Mouse (Mus musculus): ENCODE results near the gene Lemd1. TPM values are rescaled to one million over a fixed set of nuclear protein-coding genes. Genes with fewer than 3 reads are reported as not detected.

Lemd1 gene
- polyA plus RNA-seq, 1 experiment from 2014 or later = 0.27 TPM

GRCm38 (mm10) chr1:132200562-132201510 is 9.6 kb downstream of the Lemd1 start:
- WGBS = 29% methylated on average over 11 of the region's 11 CpGs
- no peaks in the 10 kb centered on the region for H3K9me3 ChIP-seq (ENCODE audit: control insufficient read depth, low read length)
- peak overlapping the region; percentile 28 for H3K4me2 ChIP-seq
- ATAC-seq (replicated peaks; ENCODE audit: low FRiP score) (no peak), DNase-seq (ENCODE audit: low spot score) (peak; percentile 30)
- H3K9ac ChIP-seq (ENCODE audit: low read depth, low read length) = no peak overlapping the region
- H3K27ac ChIP-seq (ENCODE audit: low read depth, low read length) = no peak overlapping the region
- H3K36me3 ChIP-seq (ENCODE audit: control insufficient read depth, insufficient read depth, low read length) = no peaks in the 10 kb centered on the region
- H3K27me3 ChIP-seq (replicated peaks; ENCODE audit: control insufficient read depth, insufficient read depth, low read length) = peaks cover 56% of the 10 kb centered on the region
- no peak overlapping the region for H3K4me3 ChIP-seq (ENCODE audit: low read depth, low read length)
- H3K4me1 ChIP-seq (replicated peaks; ENCODE audit: control insufficient read depth, insufficient read depth, low read length) = no peaks in the 10 kb centered on the region

GRCm38 (mm10) chr1:132201511-132201860 is 10.3 kb downstream of the Lemd1 start:
- no peaks in the 10 kb centered on the region for H3K9me3 ChIP-seq (ENCODE audit: control insufficient read depth, low read length)
- H3K4me3 ChIP-seq (ENCODE audit: low read depth, low read length) = no peak overlapping the region
- no peak for ATAC-seq (replicated peaks; ENCODE audit: low FRiP score)
- no peaks in the 10 kb centered on the region for H3K4me1 ChIP-seq (replicated peaks; ENCODE audit: control insufficient read depth, insufficient read depth, low read length)
- no peak for DNase-seq (ENCODE audit: low spot score)
- WGBS = 36% methylated on average over 4 of the region's 4 CpGs
- peaks cover 52% of the 10 kb centered on the region for H3K27me3 ChIP-seq (replicated peaks; ENCODE audit: control insufficient read depth, insufficient read depth, low read length)
- no peak overlapping the region for H3K9ac ChIP-seq (ENCODE audit: low read depth, low read length)
- H3K4me2 ChIP-seq = no peak overlapping the region
- H3K27ac ChIP-seq (ENCODE audit: low read depth, low read length) = no peak overlapping the region
- no peaks in the 10 kb centered on the region for H3K36me3 ChIP-seq (ENCODE audit: control insufficient read depth, insufficient read depth, low read length)

- no peak for DNase-seq (ENCODE audit: low spot score)
- Histone ChIP-seq H3K4me2 (no peak overlapping the region), H3K9ac (ENCODE audit: low read depth, low read length) (no peak overlapping the region), H3K4me1 (replicated peaks; ENCODE audit: control insufficient read depth, insufficient read depth, low read length) (no peaks in the 10 kb centered on the region), H3K36me3 (ENCODE audit: control insufficient read depth, insufficient read depth, low read length) (no peaks in the 10 kb centered on the region), H3K4me3 (ENCODE audit: low read depth, low read length) (no peak overlapping the region), H3K27me3 (replicated peaks; ENCODE audit: control insufficient read depth, insufficient read depth, low read length) (peaks cover 47% of the 10 kb centered on the region), H3K9me3 (ENCODE audit: control insufficient read depth, low read length) (no peaks in the 10 kb centered on the region), H3K27ac (ENCODE audit: low read depth, low read length) (no peak overlapping the region)
- no peak for ATAC-seq (replicated peaks; ENCODE audit: low FRiP score)
- 51% methylated on average over 2 of the region's 2 CpGs for WGBS
Measured at GRCm38 (mm10) chr1:132201936-132202335, 10.7 kb downstream of the Lemd1 start.

- Histone ChIP-seq H3K36me3 (ENCODE audit: control insufficient read depth, insufficient read depth, low read length) (no peaks in the 10 kb centered on the region), H3K4me1 (replicated peaks; ENCODE audit: control insufficient read depth, insufficient read depth, low read length) (no peaks in the 10 kb centered on the region), H3K9me3 (ENCODE audit: control insufficient read depth, low read length) (no peaks in the 10 kb centered on the region), H3K4me3 (ENCODE audit: low read depth, low read length) (no peak overlapping the region), H3K27ac (ENCODE audit: low read depth, low read length) (no peak overlapping the region), H3K27me3 (replicated peaks; ENCODE audit: control insufficient read depth, insufficient read depth, low read length) (peaks cover 45% of the 10 kb centered on the region), H3K4me2 (no peak overlapping the region), H3K9ac (ENCODE audit: low read depth, low read length) (no peak overlapping the region)
- DNase-seq (ENCODE audit: low spot score) (no peak), ATAC-seq (replicated peaks; ENCODE audit: low FRiP score) (no peak)
- WGBS = 77% methylated on average over 5 of the region's 5 CpGs
Measured at GRCm38 (mm10) chr1:132202771-132203170, 11.5 kb downstream of the Lemd1 start.

- no peaks in the 10 kb centered on the region for H3K4me1 ChIP-seq (replicated peaks; ENCODE audit: control insufficient read depth, insufficient read depth, low read length)
- H3K36me3 ChIP-seq (ENCODE audit: control insufficient read depth, insufficient read depth, low read length) = no peaks in the 10 kb centered on the region
- no peak overlapping the region for H3K27ac ChIP-seq (ENCODE audit: low read depth, low read length)
- H3K9me3 ChIP-seq (ENCODE audit: control insufficient read depth, low read length) = no peaks in the 10 kb centered on the region
- WGBS = 27% methylated on average over 5 of the region's 5 CpGs
- H3K27me3 ChIP-seq (replicated peaks; ENCODE audit: control insufficient read depth, insufficient read depth, low read length) = peaks cover 31% of the 10 kb centered on the region
- no peak overlapping the region for H3K9ac ChIP-seq (ENCODE audit: low read depth, low read length)
- no peak for DNase-seq (ENCODE audit: low spot score)
- no peak overlapping the region for H3K4me3 ChIP-seq (ENCODE audit: low read depth, low read length)
- no peak overlapping the region for H3K4me2 ChIP-seq
- no peak for ATAC-seq (replicated peaks; ENCODE audit: low FRiP score)
Measured at GRCm38 (mm10) chr1:132205958-132206357, 14.7 kb downstream of the Lemd1 start.

GRCm38 (mm10) chr1:132206828-132207227 is 15.6 kb downstream of the Lemd1 start:
- H3K27ac ChIP-seq (ENCODE audit: low read depth, low read length) = no peak overlapping the region
- no peaks in the 10 kb centered on the region for H3K9me3 ChIP-seq (ENCODE audit: control insufficient read depth, low read length)
- no peak overlapping the region for H3K4me2 ChIP-seq
- ATAC-seq (replicated peaks; ENCODE audit: low FRiP score) (no peak), DNase-seq (ENCODE audit: low spot score) (no peak)
- H3K27me3 ChIP-seq (replicated peaks; ENCODE audit: control insufficient read depth, insufficient read depth, low read length) = peaks cover 34% of the 10 kb centered on the region
- H3K9ac ChIP-seq (ENCODE audit: low read depth, low read length) = no peak overlapping the region
- no peaks in the 10 kb centered on the region for H3K36me3 ChIP-seq (ENCODE audit: control insufficient read depth, insufficient read depth, low read length)
- H3K4me1 ChIP-seq (replicated peaks; ENCODE audit: control insufficient read depth, insufficient read depth, low read length) = 0 out of 2 replicates have a peak, but pooled peaks cover 3% of the 10 kb centered on the region
- H3K4me3 ChIP-seq (ENCODE audit: low read depth, low read length) = no peak overlapping the region
- 68% methylated on average over 3 of the region's 3 CpGs for WGBS

- 20% methylated on average over 4 of the region's 4 CpGs for WGBS
- H3K9ac ChIP-seq (ENCODE audit: low read depth, low read length) = no peak overlapping the region
- no peak overlapping the region for H3K4me2 ChIP-seq
- H3K27me3 ChIP-seq (replicated peaks; ENCODE audit: control insufficient read depth, insufficient read depth, low read length) = peaks cover 30% of the 10 kb centered on the region
- no peak overlapping the region for H3K27ac ChIP-seq (ENCODE audit: low read depth, low read length)
- DNase-seq (ENCODE audit: low spot score) (no peak), ATAC-seq (replicated peaks; ENCODE audit: low FRiP score) (no peak)
- no peak overlapping the region for H3K4me3 ChIP-seq (ENCODE audit: low read depth, low read length)
- no peaks in the 10 kb centered on the region for H3K36me3 ChIP-seq (ENCODE audit: control insufficient read depth, insufficient read depth, low read length)
- H3K9me3 ChIP-seq (ENCODE audit: control insufficient read depth, low read length) = no peaks in the 10 kb centered on the region
- H3K4me1 ChIP-seq (replicated peaks; ENCODE audit: control insufficient read depth, insufficient read depth, low read length) = 0 out of 2 replicates have a peak, but pooled peaks cover 4% of the 10 kb centered on the region
Measured at GRCm38 (mm10) chr1:132208154-132208553, 16.9 kb downstream of the Lemd1 start.

- Histone ChIP-seq H3K36me3 (ENCODE audit: control insufficient read depth, insufficient read depth, low read length) (no peaks in the 10 kb centered on the region), H3K9me3 (ENCODE audit: control insufficient read depth, low read length) (no peaks in the 10 kb centered on the region), H3K4me3 (ENCODE audit: low read depth, low read length) (no peak overlapping the region), H3K4me2 (no peak overlapping the region), H3K27ac (ENCODE audit: low read depth, low read length) (no peak overlapping the region), H3K27me3 (replicated peaks; ENCODE audit: control insufficient read depth, insufficient read depth, low read length) (peaks cover 28% of the 10 kb centered on the region), H3K9ac (ENCODE audit: low read depth, low read length) (no peak overlapping the region), H3K4me1 (replicated peaks; ENCODE audit: control insufficient read depth, insufficient read depth, low read length) (0 out of 2 replicates have a peak, but pooled peaks cover 4% of the 10 kb centered on the region)
- ATAC-seq (replicated peaks; ENCODE audit: low FRiP score) (no peak), DNase-seq (ENCODE audit: low spot score) (no peak)
- 80% methylated on average over 10 of the region's 10 CpGs for WGBS
Measured at GRCm38 (mm10) chr1:132209400-132209799, 18.2 kb downstream of the Lemd1 start.

- Histone ChIP-seq H3K4me3 (ENCODE audit: low read depth, low read length) (no peak overlapping the region), H3K9ac (ENCODE audit: low read depth, low read length) (no peak overlapping the region), H3K9me3 (ENCODE audit: control insufficient read depth, low read length) (no peaks in the 10 kb centered on the region), H3K4me1 (replicated peaks; ENCODE audit: control insufficient read depth, insufficient read depth, low read length) (0 out of 2 replicates have a peak, but pooled peaks cover 4% of the 10 kb centered on the region), H3K27ac (ENCODE audit: low read depth, low read length) (no peak overlapping the region), H3K27me3 (replicated peaks; ENCODE audit: control insufficient read depth, insufficient read depth, low read length) (peaks cover 30% of the 10 kb centered on the region), H3K36me3 (ENCODE audit: control insufficient read depth, insufficient read depth, low read length) (no peaks in the 10 kb centered on the region), H3K4me2 (no peak overlapping the region)
- WGBS = 13% methylated on average over 7 of the region's 7 CpGs
- DNase-seq (ENCODE audit: low spot score) (no peak), ATAC-seq (replicated peaks; ENCODE audit: low FRiP score) (no peak)
Measured at GRCm38 (mm10) chr1:132210922-132211321, 19.7 kb downstream of the Lemd1 start.

Data from liver, embryonic 11.5 days (tissue).